Mouse (Mus musculus): ENCODE measurements at regions not wholly inside any gene's neighbourhood (a gene's known extent, or its start where the extent isn't known, plus 50 kb on each side); places are given as distances from the start of the nearest gene placed in this dataset.

- TF ChIP-seq CTCF (IDR thresholded peaks at IDR 0.05; ENCODE audit: control insufficient read depth, insufficient read depth, low read length) (no peak), POLR2A (IDR thresholded peaks at IDR 0.05; ENCODE audit: borderline replicate concordance, control insufficient read depth, low read depth, low read length) (no peak)
Observed at GRCm38 (mm10) chr6:112546033-112546432, 56.3 kb upstream of the Oxtr start.
